Mouse (Mus musculus): Measurements from ENCODE around the gene Mapk8ip3. TPM values are rescaled to one million over a fixed set of nuclear protein-coding genes. Genes with fewer than 3 reads are reported as not detected.
A peak's percentile ranks its signal among the peaks of the same experiment; 100 is the strongest.

Gene Mapk8ip3
- polyA plus RNA-seq, 1 experiment = 357 TPM

DNA sequence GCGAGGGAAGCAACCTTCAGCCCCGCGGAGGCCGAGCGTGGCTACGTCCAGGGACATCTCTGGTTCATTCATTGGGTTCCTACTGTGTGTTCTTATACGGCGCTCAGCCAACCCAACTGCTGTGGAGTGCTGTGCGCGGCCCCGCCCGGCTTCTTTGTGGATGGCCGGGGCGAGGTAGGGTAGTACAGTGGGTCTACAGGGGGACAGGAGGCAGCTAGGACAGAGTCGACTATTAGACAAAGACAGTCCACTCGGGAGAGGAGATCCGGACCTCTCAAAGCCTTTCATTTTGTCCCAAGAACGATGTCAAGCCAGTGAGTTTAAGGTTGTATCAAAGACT, 49.9 kb downstream of the Mapk8ip3 start:
- DNase-seq (ENCODE audit: extremely low spot score in 1 of 2, low spot score in 1 of 2) = peak in 1 of 2 experiments; percentile 37

- DNase-seq (ENCODE audit: extremely low spot score in 1 of 2, low spot score in 1 of 2) = peak; percentile 100
Observed at GRCm38 (mm10) chr17:24886134-24886931, 50.4 kb downstream of the Mapk8ip3 start, which contains the start of the genes Nubp2 and Spsb3. Gene Nubp2 (minus strand): TSS chr17:24886349. Gene Spsb3 (plus strand): TSS chr17:24886643.

DNA sequence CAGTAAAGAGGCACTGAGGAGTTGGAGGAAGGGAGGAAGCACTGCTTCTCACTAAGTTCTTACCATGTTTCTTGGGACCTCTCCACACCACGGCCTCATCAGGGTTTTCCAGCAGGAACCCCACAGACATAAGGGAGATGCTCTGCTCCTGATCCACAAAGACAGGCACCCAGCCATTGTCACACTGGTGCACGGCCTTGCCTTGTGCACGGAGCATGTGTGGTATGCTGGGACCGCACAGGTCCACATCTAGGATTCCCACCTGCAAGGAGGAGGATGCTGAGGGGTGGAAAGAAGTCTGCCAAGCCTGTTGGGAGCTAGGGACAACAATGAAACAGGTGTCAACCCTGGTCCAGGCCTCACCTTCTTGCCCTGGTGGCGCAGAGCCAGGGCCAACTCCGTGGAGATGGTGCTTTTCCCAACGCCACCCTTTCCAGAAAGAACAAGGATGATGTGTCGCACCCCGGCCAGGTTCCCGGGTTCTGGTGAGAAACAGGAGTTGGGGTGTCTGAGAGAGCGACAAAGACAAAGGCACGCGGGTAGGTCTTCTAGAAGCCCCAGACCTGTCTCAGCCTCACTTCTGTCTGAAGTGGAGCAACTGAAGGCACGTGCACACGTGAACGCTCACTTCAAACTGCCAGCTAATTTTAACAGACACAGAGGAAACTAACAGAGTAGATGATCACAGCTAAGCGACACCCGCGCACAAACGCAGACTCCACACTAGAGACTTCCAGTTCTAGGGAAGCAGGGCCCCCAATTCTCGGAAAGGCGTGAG, 51.2 kb downstream of the Mapk8ip3 start:
- DNase-seq (ENCODE audit: extremely low spot score in 1 of 2, low spot score in 1 of 2) = no peak

DNA sequence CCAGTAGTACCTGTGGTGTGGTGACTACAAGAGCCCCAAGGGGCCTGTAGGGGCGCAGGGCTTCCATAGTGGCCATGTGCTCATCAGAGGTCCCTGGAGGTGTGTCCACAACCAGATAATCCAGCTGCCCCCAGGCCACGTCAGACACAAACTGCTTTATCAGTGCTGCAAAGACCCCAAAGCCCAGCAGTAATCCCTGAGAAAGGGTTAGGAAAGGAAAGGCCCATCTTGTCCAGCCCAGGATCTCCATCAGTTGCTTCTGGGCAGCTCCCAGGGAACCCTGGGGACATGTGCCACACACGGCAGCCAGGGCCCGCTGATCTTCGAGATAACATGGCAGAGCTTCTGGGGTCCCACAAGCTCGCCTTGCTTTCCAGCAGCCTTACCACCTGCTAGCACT, 52.4 kb downstream of the Mapk8ip3 start:
- DNase-seq (ENCODE audit: extremely low spot score in 1 of 2, low spot score in 1 of 2) = no peak

GRCm38 (mm10) chr17:24881738-24882440, 54.9 kb downstream of the Mapk8ip3 start:
- DNase-seq (ENCODE audit: extremely low spot score in 1 of 2, low spot score in 1 of 2) = no peak

DNA sequence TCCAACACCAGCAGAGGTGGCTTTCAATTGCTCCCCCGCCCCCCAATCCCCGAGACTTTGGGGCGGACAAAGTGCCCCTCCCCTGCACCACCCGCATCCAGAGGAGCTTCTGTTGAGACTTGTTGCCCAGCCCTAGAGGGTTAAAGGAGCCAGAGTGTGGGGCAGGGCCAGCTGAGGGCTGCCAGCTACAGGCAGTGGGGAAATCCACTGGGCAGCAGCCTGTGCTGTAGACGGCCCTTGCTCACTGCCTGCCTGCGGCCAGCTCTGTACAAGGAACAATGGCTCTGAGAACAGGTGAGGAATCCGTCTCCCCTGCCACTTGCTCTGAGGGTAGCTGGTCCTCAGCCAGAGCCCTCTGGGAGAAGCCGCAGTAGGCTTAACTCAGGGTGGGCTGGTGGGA, 58.2 kb downstream of the Mapk8ip3 start:
- no peak for DNase-seq (ENCODE audit: extremely low spot score in 1 of 2, low spot score in 1 of 2)

DNA sequence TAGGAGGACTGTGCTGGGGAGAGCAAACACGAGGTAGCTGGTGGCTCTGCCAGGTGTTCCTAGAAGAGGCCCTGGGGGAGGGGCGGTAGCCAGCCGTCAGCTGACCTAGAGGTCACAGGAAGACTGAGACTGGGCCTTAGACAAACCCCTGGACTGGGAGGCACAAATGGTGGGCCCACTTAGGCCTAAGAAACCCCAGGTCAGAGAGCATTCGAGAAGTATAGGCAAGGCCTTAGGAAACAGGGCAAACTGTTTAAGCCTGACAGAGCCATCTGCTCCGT, 58.7 kb downstream of the Mapk8ip3 start:
- no peak for DNase-seq (ENCODE audit: extremely low spot score in 1 of 2, low spot score in 1 of 2)

DNA sequence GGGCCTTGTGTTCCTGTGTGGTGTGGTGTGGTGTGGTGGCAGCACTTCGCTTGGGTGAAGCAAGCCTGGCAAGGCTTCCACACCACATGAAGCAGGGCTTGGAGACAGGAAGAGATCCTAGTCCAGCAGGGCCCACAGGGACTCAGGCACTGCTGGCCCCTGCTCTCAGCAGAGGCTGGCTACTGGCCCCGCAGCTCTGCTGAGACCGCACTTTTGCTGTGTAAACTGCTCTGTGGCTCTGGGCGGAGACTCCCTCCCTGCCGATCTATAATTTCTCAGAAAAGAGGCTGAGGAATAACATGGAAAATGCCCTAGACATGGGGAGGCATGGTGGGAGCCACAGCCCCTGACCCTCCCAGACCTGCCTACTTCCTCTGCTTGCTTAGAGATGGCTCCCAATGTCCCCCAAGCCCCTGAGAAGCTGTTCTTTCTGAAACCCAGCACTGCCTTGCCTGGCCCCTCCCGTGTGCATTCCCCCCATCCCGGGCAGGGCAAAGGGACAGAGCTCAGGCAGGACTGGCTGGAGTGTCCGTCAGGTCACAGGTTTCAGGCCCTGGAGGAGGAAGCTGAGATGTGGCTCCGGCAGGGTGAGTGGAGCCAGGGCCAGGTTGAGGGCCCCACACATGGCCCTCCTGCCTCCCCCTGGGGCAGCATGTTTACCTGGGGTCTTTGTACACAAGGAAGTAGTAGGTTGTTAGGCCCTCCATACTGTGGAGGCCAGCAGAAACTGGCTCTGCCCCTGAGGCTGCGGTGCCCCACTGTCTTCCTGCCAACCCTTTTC, 59.3 kb downstream of the Mapk8ip3 start:
- DNase-seq (ENCODE audit: extremely low spot score in 1 of 2, low spot score in 1 of 2) = no peak

DNA sequence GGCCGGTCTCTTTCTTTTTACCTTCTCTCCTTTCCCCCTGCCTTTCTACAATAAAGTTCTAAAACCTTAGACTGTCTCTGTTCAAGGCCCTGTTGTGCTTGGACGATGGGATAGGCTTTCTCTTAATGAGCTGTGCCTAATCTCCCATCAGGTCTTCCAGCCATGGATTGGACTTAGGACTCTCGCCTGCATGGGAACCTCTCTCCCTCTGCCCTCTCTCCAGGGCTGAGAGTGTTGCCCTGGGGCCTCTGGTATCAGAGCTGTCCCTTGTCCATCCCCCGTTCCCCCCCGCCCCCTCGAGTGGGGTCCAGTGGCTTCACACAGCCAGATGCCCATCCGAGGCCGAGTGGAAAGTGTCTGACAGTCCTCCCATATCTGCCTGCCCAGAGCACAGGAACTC, 61.8 kb downstream of the Mapk8ip3 start:
- no peak for DNase-seq (ENCODE audit: extremely low spot score in 1 of 2, low spot score in 1 of 2)

- DNase-seq (ENCODE audit: extremely low spot score in 1 of 2, low spot score in 1 of 2) = no peak
Observed at GRCm38 (mm10) chr17:24874405-24874745, 62.4 kb downstream of the Mapk8ip3 start.

DNA sequence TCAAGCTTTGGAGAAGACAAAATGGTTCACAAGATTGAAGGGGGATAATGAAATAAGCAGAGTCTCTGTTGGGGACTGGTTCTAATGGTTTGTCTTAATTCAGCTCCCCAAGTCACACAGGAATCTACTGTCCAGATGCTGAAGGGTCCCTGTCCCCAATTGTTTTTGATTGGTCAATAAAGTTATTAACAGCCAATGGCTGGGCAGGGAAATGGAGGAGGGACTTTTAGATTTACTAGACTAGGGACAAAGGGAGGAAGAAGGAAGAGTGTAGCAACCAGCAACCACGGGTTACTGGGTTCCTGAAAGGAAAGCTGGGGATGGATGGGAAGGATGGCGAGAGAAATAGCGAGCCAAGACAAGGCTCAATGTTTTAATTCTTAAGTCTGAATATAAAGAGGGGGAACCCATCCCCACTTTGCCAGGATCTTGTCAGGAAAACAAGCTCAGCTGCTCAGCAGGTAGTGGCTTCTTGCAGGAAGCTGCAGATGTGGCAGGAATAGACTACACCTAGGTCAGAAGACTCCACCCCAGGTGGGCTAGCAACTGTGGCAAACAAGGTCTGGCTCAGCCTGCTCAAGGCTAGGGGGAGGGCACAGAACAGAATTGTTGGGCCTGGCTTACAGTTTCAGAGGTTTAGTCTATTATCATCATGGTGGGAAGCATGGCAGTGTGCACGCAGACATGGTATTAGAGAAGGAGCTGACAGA, 62.9 kb downstream of the Mapk8ip3 start:
- DNase-seq (ENCODE audit: extremely low spot score in 1 of 2, low spot score in 1 of 2) = no peak

GRCm38 (mm10) chr17:24867914-24868313, 68.9 kb downstream of the Mapk8ip3 start:
- DNase-seq (ENCODE audit: extremely low spot score in 1 of 2, low spot score in 1 of 2) = peak; percentile 53

DNA sequence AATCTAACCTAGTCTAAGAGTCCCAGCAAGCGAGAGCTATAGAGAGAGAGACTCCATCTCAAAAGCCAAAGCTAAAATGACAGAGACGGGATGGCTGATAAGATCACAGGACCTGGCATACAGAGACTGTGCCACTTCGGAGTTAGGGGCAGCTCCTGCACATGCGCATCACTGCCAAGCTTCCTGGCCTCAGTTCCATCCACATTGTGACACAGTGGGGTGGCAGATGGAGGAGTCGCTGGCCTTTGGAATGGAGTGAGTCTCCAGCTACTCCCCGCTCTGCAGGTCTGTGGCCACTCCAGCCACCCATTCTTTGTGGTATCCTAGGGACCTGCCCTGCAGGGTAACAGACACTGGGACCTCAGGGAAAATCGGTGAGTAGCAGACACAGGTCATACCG, 71.0 kb downstream of the Mapk8ip3 start, which contains the start of gene Igfals:
Gene Igfals (plus strand): TSS at position 222 of the 400 bp plus-strand sequence.
- no peak for DNase-seq (ENCODE audit: extremely low spot score in 1 of 2, low spot score in 1 of 2)

DNA sequence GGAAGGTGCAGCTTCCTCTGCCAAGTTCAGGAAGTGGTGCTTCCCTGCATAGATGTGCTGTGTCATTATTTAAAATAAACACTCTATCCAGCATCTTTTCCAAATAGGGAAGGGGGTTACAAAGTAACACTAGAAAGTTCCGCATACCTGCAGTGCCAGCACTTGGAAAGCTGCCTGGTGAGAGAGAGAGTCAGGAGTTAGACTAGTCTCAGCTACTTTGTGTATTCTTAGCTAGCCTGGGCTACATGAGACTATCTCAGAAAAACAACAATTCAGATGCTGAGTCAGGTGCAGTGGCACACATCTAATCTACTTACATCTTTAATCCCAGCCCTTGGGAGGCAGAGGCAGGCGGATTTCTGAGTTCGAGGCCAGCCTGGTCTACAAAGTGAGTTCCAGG, 75.0 kb downstream of the Mapk8ip3 start:
- DNase-seq (ENCODE audit: extremely low spot score in 1 of 2, low spot score in 1 of 2) = no peak

DNA sequence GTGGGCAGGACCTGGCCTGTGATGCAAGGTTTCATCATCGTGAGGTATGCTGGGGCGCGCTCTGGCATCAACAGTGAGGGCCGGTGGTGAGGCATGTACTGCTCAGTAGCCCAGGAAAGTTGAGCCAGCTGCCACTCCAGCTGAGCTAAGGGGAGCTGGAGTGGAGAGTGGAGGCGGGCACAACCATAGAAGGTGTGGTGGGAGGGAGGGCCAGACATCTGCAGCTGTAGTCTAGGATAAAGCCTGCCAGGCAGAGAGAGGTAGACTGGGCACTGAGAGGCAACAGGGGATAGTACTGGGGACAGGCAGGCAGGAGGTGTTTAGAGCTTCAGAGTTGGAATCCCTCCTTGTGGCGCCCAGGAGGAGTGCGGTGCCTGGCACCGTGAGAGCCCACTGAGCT, 76.7 kb downstream of the Mapk8ip3 start:
- DNase-seq (ENCODE audit: extremely low spot score in 1 of 2, low spot score in 1 of 2) = no peak

- DNase-seq (ENCODE audit: extremely low spot score in 1 of 2, low spot score in 1 of 2) = no peak
Observed at GRCm38 (mm10) chr17:24858967-24859366, 77.8 kb downstream of the Mapk8ip3 start.

- DNase-seq (ENCODE audit: extremely low spot score in 1 of 2, low spot score in 1 of 2) = no peak
Observed at GRCm38 (mm10) chr17:24857831-24858470, 78.8 kb downstream of the Mapk8ip3 start.

GRCm38 (mm10) chr17:24856589-24856988, 80.2 kb downstream of the Mapk8ip3 start:
- no peak for DNase-seq (ENCODE audit: extremely low spot score in 1 of 2, low spot score in 1 of 2)

GRCm38 (mm10) chr17:24855838-24856464, 80.8 kb downstream of the Mapk8ip3 start:
- DNase-seq (ENCODE audit: extremely low spot score in 1 of 2, low spot score in 1 of 2) = no peak

Measured in frontal cortex, adult 2 months (tissue).